Mouse (Mus musculus) cerebellum, postnatal 36 days (tissue): Measurements from ENCODE around the gene Thtpa.

Experiments used
- DNase-seq, 2 experiments: peaks; one replicate each; pipeline ENCODE4 v3.0.0; 2021 to 2022; ENCODE audit warnings: mixed read lengths in 2 of 2

The Thtpa gene

DNA sequence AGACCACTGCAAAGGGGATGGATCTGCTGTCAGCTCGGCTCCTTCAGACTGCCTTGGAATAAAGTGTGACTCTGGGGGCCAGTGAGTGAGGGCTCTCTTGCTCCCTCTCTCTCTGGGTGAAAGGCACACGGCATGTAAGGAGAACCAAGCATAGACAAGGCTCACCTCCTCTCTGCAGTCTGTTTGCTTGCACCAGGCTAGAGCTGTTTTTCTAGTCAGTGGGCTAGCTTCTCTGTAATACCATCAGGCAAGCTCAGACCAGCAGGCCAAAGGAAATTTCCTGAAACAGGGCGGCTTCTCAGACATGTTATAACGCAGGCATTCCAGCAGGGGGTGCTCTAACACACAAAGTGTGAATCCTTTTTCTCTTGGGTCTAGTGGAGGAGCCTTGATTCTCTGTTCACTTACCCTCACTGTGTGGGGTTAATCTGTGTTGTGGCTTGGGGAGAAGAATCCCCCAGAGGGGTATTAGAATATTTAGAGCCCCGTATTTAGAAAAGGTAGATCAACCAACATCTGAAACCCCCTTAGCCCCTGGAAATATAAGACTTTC is 53.9 kb downstream of the Thtpa start:
- peak; percentile 80 to 86 for DNase-seq
